Mouse (Mus musculus) adrenal gland (tissue): ENCODE measurements around the gene Bpifb6.

ENCODE experiments used
- intact Hi-C: fragments of 180-260 bp; cut with DNase I; formaldehyde crosslinking; loops from one replicate; pipeline ENCODE4 v1.15.1; 2025

Gene Bpifb6

GRCm38 (mm10) chr2:153953836-153954235 is 53.6 kb downstream of the Bpifb6 start:
- intact Hi-C loops = loop anchor here (5.0 kb wide), 1 partner anchor 147 kb away; no protein-coding TSS in a partner anchor
